Mouse (Mus musculus) bone marrow macrophage, adult 2 months (primary cell): ENCODE results near the gene Kcnma1. TPM values are rescaled to one million over a fixed set of nuclear protein-coding genes. Genes with fewer than 3 reads are reported as not detected.

Experiments
- H3K27ac ChIP-seq: 2 replicates; pipeline ENCODE4 v1.5.1; 2012; ENCODE audit warnings: low read depth, low read length; ENCODE audit not compliant: insufficient read depth
- H3K4me1 ChIP-seq: 2 replicates; pipeline ENCODE4 v1.6.1; 2012; ENCODE audit warnings: low read length; ENCODE audit not compliant: control insufficient read depth, insufficient read depth
- H3K4me3 ChIP-seq: 2 replicates; pipeline ENCODE4 v1.5.1; 2012; ENCODE audit warnings: mild to moderate bottlenecking, low read length, moderate library complexity; ENCODE audit not compliant: insufficient read depth
- CTCF ChIP-seq: IDR thresholded peaks from 2 replicates; pipeline ENCODE4 v1.5.1; 2012; ENCODE audit warnings: low read depth, mild to moderate bottlenecking, low read length, moderate library complexity
- POLR2A ChIP-seq: IDR thresholded peaks from 2 replicates; pipeline ENCODE4 v1.6.1; 2012; ENCODE audit warnings: mild to moderate bottlenecking, low read depth, low read length, borderline replicate concordance
- polyA plus RNA-seq: library from polyadenylated mRNA; stranded (reverse); fragments of >200 nt; gene quantifications from 2 replicates; pipeline ENCODE4 v1.2.4, GENCODE M21; 2012; ENCODE audit not compliant: missing spikeins, insufficient read depth, insufficient read length

Gene Kcnma1
- polyA plus RNA-seq, 1 experiment, result not detected

- Histone ChIP-seq H3K27ac (no peak overlapping the region), H3K4me3 (no peak overlapping the region), H3K4me1 (no peaks in the 10 kb centered on the region)
- no peak for TF ChIP-seq POLR2A
- no peak for TF ChIP-seq CTCF
Measured at GRCm38 (mm10) chr14:23470071-23470470, 544.2 kb downstream of the Kcnma1 start.

- no peak overlapping the region for H3K27ac ChIP-seq
- TF ChIP-seq CTCF, result no peak
- no peak for TF ChIP-seq POLR2A
- no peaks in the 10 kb centered on the region for H3K4me1 ChIP-seq
- no peak overlapping the region for H3K4me3 ChIP-seq
Measured at GRCm38 (mm10) chr14:23465135-23465534, 549.2 kb downstream of the Kcnma1 start.

DNA sequence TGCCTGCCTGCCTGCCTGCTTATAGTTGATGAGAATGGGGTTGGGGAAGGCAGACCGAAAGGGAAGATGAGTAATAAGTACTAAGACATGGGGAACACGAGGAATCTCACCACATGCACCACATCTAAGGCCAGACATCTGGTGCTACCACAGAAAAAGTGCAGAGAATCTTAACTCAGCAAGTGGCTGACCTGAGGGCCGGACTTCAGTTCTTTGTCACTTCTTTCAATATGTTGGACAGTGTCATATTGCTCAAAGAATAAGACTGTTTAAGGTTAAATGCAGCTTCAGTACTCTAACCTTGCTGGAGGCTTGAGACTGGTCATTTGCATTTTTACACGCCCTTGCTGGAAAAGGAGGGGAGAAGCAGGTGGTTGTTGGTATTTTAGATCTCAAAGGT, 555.7 kb downstream of the Kcnma1 start:
- Histone ChIP-seq H3K4me3 (no peak overlapping the region), H3K4me1 (no peaks in the 10 kb centered on the region), H3K27ac (no peak overlapping the region)
- TF ChIP-seq POLR2A, result no peak
- no peak for TF ChIP-seq CTCF

- Histone ChIP-seq H3K4me1 (no peaks in the 10 kb centered on the region), H3K27ac (no peak overlapping the region), H3K4me3 (no peak overlapping the region)
- no peak for TF ChIP-seq POLR2A
- TF ChIP-seq CTCF, result no peak
Measured at GRCm38 (mm10) chr14:23451681-23452080, 562.6 kb downstream of the Kcnma1 start.

DNA sequence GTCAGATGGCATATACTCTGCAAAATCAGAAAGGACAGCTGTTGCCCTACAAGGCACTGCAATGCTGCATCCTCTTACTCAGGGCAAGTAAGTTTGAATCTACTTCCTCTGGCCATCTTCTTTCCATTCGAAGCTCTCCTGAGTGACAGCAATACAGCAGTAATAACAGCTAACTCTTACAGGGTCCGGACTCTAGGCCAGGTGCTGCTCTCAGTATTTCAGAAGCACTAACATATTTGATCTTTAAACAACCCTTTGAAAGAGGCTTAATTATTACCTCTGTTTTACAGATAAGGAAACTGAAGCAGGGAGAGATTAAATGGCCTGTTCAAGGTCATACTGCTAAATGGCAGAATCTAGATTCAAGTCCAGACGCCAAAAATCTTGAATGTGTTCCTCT, 576.8 kb downstream of the Kcnma1 start:
- no peak for TF ChIP-seq POLR2A
- no peak for TF ChIP-seq CTCF
- Histone ChIP-seq H3K4me3 (no peak overlapping the region), H3K27ac (no peak overlapping the region), H3K4me1 (no peaks in the 10 kb centered on the region)

DNA sequence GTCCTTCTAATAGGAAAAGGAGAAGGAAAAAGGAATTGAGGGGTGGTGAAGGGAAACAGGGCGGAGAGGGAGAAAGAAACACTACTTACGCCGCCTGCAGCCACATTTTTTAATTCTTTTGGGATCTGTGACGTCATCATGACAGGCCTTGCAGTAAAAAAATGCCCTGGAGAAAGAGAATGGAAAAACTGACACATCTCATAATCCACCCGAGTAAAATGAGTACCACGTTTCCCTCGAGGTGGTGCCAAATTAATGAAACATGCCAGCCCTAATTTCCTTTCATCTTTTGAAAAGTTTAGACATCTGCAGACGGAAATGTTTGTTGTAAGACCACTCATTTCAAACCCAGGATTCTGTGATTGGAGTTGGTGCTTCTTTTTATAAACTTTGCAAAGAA, 578.4 kb downstream of the Kcnma1 start:
- TF ChIP-seq POLR2A, result no peak
- TF ChIP-seq CTCF, result no peak
- Histone ChIP-seq H3K4me1 (no peaks in the 10 kb centered on the region), H3K4me3 (no peak overlapping the region), H3K27ac (no peak overlapping the region)

DNA sequence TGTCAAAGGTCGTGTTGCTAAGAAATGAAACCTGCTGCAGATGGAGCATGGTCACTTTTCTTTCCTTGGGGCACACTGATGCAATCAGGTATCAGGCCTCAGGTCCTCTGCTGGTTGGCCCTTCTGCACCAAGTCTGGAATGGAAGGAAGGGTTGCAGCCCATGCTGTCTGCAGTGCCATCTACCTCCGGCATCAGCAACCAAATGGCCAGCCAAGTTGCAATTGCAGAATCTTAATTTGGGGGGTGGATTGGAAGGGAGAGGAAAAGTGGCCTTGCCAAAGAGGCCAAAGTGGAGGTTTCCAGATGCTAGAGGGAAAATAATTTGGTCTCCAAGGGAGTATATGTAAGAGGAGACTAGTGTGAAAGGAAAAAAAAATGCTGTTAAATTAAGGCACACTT, 584.3 kb downstream of the Kcnma1 start:
- Histone ChIP-seq H3K4me3 (no peak overlapping the region), H3K27ac (no peak overlapping the region), H3K4me1 (no peaks in the 10 kb centered on the region)
- no peak for TF ChIP-seq POLR2A
- no peak for TF ChIP-seq CTCF

GRCm38 (mm10) chr14:23429043-23429442, 585.2 kb downstream of the Kcnma1 start:
- H3K27ac ChIP-seq, result no peak overlapping the region
- TF ChIP-seq POLR2A (no peak), CTCF (no peak)
- H3K4me1 ChIP-seq, result no peaks in the 10 kb centered on the region
- no peak overlapping the region for H3K4me3 ChIP-seq

GRCm38 (mm10) chr14:23422481-23423040, 591.7 kb downstream of the Kcnma1 start:
- H3K4me3 ChIP-seq, result no peak overlapping the region
- no peak overlapping the region for H3K27ac ChIP-seq
- H3K4me1 ChIP-seq, result no peaks in the 10 kb centered on the region
- TF ChIP-seq POLR2A, result no peak
- TF ChIP-seq CTCF, result no peak

- H3K4me3 ChIP-seq, result no peak overlapping the region
- H3K27ac ChIP-seq, result no peak overlapping the region
- TF ChIP-seq CTCF, result no peak
- no peak for TF ChIP-seq POLR2A
- H3K4me1 ChIP-seq, result no peaks in the 10 kb centered on the region
Measured at GRCm38 (mm10) chr14:23418955-23419354, 595.3 kb downstream of the Kcnma1 start.

DNA sequence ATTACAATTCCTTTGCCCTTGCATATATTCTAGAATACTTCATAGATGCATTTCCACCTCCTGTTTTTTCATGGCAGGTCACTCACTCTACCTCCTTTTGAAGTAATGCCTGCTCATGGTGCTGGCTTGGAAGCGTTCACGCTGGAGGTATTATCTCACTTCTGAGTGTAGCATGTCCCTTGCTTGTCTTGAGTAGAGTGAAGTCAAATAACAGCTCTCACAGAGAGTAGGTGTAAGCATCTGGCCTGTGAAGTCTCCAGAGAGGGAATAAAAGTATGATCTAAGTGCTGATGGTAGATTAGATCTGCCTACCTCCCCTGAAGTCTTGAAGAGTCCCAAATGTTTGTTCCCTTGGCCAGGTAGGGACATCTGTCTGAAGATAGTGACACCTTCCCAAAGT, 607.2 kb downstream of the Kcnma1 start:
- Histone ChIP-seq H3K4me3 (no peak overlapping the region), H3K27ac (no peak overlapping the region), H3K4me1 (no peaks in the 10 kb centered on the region)
- TF ChIP-seq POLR2A (no peak), CTCF (no peak)
